Mouse (Mus musculus): Measurements from ENCODE around the gene Capn13. TPM values are rescaled to one million over a fixed set of nuclear protein-coding genes. Genes with fewer than 3 reads are reported as not detected.

The Capn13 gene
- 0.05 TPM in 1 of 2 replicates, not detected in the other for polyA plus RNA-seq (2012; rRNA removed)

GRCm38 (mm10) chr17:73400862-73401261, at the start of gene Capn13:
TSS of gene Capn13 (minus strand) at chr17:73400866.

